Comparison of ENCODE assay signal across 10 mouse cellular contexts in genomic region chr6:29318879-29319278, GRCm38 (mm10). TPM values are rescaled to one million over a fixed set of nuclear protein-coding genes. Genes with fewer than 3 reads are reported as not detected.
DNase-seq lines count a peak whose midpoint lies in the region; ATAC-seq lines count a peak whose summit lies in the region.
"Had no signal": no experiment of that assay in that cellular context is flagged by ENCODE, and none has a peak within 500 bp of the region (broad histone marks: within the 10 kb centered on the region; RNA-seq: fewer than 3 reads in every experiment).

Gene Fam71f1, plus strand, starts transcription at chr6:29319140.

- 74% methylated on average over 4 of the region's 5 CpGs for WGBS in hindbrain, embryonic 16.5 days

- no peaks in the 10 kb centered on the region for H3K36me3 ChIP-seq in hindbrain, embryonic 16.5 days (ENCODE audit: control insufficient read depth, insufficient read depth, low read length)
- H3K36me3 ChIP-seq: embryonic facial prominence, embryonic 12.5 days had no signal

- no peaks in the 10 kb centered on the region for H3K27me3 ChIP-seq in hindbrain, embryonic 16.5 days (replicated peaks; ENCODE audit: control insufficient read depth, insufficient read depth, low read length)
- H3K27me3 ChIP-seq: embryonic facial prominence, embryonic 12.5 days had no signal

- intact Hi-C loops in heart, postnatal 10 days (cut with DNase I): no loop called here

- H3K4me1 ChIP-seq in hindbrain, embryonic 16.5 days (ENCODE audit: control insufficient read depth, insufficient read depth, low read depth, low read length): no peaks in the 10 kb centered on the region
- H3K4me1 ChIP-seq: embryonic facial prominence, embryonic 12.5 days had no signal

- H3K27ac ChIP-seq in hindbrain, embryonic 16.5 days (ENCODE audit: low read depth, low read length): no peak within 1 kb of the TSS
- H3K27ac ChIP-seq: embryonic facial prominence, embryonic 12.5 days had no signal

- no peaks in the 10 kb centered on the region for H3K9me3 ChIP-seq in hindbrain, embryonic 16.5 days (ENCODE audit: control insufficient read depth, low read length)
- H3K9me3 ChIP-seq: embryonic facial prominence, embryonic 12.5 days had no signal

- no peak within 1 kb of the TSS for H3K9ac ChIP-seq in hindbrain, embryonic 16.5 days (ENCODE audit: low read depth, low read length)
- H3K9ac ChIP-seq: embryonic facial prominence, embryonic 12.5 days had no signal

- no peak within 1 kb of the TSS for H3K4me2 ChIP-seq in hindbrain, embryonic 16.5 days (ENCODE audit: low read length)
- H3K4me2 ChIP-seq: embryonic facial prominence, embryonic 12.5 days had no signal

- peak; percentile 15 for DNase-seq in kidney, adult 11 months
- DNase-seq in kidney, adult 18-20 months: no peak
- peak; percentile 71 for DNase-seq in adrenal gland, postnatal 10 days
- DNase-seq in heart, postnatal 10 days: peak; percentile 56 to 63
- DNase-seq in lung, postnatal 25 days (ENCODE audit: low spot score): peak; percentile 19
- no peak for DNase-seq in spleen, adult 18-20 months

- H3K4me3 ChIP-seq in hindbrain, embryonic 16.5 days (ENCODE audit: low read length): no peak within 1 kb of the TSS
- H3K4me3 ChIP-seq: embryonic facial prominence, embryonic 12.5 days had no signal

- ATAC-seq in granulocyte monocyte progenitor cell, adult 5-6 weeks (replicated peaks; ENCODE audit: poor library complexity, severe bottlenecking): no peak
- ATAC-seq in hindbrain, embryonic 16.5 days: no peak

RNA-seq across cellular contexts. Expression of gene Fam71f1, which starts in this region (rescaled TPM):
- total RNA-seq in adrenal gland, postnatal 10 days (2021): not detected
- total RNA-seq in heart, postnatal 10 days (2021): not detected
- total RNA-seq in granulocyte monocyte progenitor cell, adult 5-6 weeks (2014; fragmentation: Nextera tagmentation): not detected in 2 replicates
- total RNA-seq in granulocyte monocyte progenitor cell, adult 5-6 weeks (2017): not detected in 2 replicates
- polyA plus RNA-seq in hindbrain, embryonic 16.5 days (2015; fragmentation: Nextera tagmentation; extraction: Ambion mirVana): not detected in 2 replicates
- total RNA-seq: liver, adult 2 months had no signal
- polyA plus RNA-seq: liver, adult 2 months had no signal

Comparison
In these comparisons a context has a peak if more than half of its experiments do, and no peak if none do; other contexts are left out.
1. DNase-seq: peak in kidney, adult 11 months (single experiment) and lung, postnatal 25 days (single experiment); none in kidney, adult 18-20 months (single experiment) and spleen, adult 18-20 months (0 of 2).
2. Peak in DNase-seq in adrenal gland, postnatal 10 days; RNA of the gene not detected or under 1 TPM.
3. Peak in DNase-seq in heart, postnatal 10 days; RNA of the gene not detected or under 1 TPM.